Mouse (Mus musculus): ENCODE measurements around the gene Hs6st2. TPM values are rescaled to one million over a fixed set of nuclear protein-coding genes. Genes with fewer than 3 reads are reported as not detected.

Hs6st2 gene
- polyA plus RNA-seq (2021), result 131 TPM

GRCm38 (mm10) chrX:51681756-51682155 is at the start of gene Hs6st2:
Hs6st2 (minus strand) TSS chrX:51681856.
- POLR2A ChIA-PET, result no interaction called here

GRCm38 (mm10) chrX:51714086-51714745 is 32.6 kb upstream of the Hs6st2 start:
- in situ Hi-C loops (cut with MboI; ENCODE audit: low pct_unique_long_range_greater_than_20kb), result no loop called here
- no peak for DNase-seq (ENCODE audit: low read depth, low spot score)
- H3K27me3 ChIP-seq, result peaks cover 31% of the 10 kb centered on the region
- ChIA-PET CTCF (no interaction called here), POLR2A (no interaction called here)
- no peak for TF ChIP-seq CTCF (IDR thresholded peaks at IDR 0.05)
- ATAC-seq, result no peak

More at GRCm38 (mm10) chrX:51681756-51682155, at the start of gene Hs6st2:
- peaks cover 17% of the 10 kb centered on the region for H3K27me3 ChIP-seq
- DNase-seq (ENCODE audit: low read depth, low spot score) (no peak), ATAC-seq (no peak)
- in situ Hi-C loops (cut with MboI; ENCODE audit: low pct_unique_long_range_greater_than_20kb), result no loop called here
- TF ChIP-seq CTCF (IDR thresholded peaks at IDR 0.05), result no peak
- CTCF ChIA-PET, result interaction anchor here (1.3 kb wide), 1 partner anchor 10 kb away, joined by 3 read pairs; no protein-coding TSS in a partner anchor

GRCm38 (mm10) chrX:51712996-51713395 is 31.3 kb upstream of the Hs6st2 start:
- POLR2A ChIA-PET, result interaction anchor here (0.6 kb wide), 1 partner anchor 24 kb away, joined by 3 read pairs; no protein-coding TSS in a partner anchor
- in situ Hi-C loops (cut with MboI; ENCODE audit: low pct_unique_long_range_greater_than_20kb), result no loop called here

GRCm38 (mm10) chrX:51702823-51703222 is 21.2 kb upstream of the Hs6st2 start:
- no peak for DNase-seq (ENCODE audit: low read depth, low spot score)
- POLR2A ChIA-PET, result no interaction called here
- TF ChIP-seq CTCF (IDR thresholded peaks at IDR 0.05), result no peak

More at GRCm38 (mm10) chrX:51712996-51713395, 31.3 kb upstream of the Hs6st2 start:
- no peak for TF ChIP-seq CTCF (IDR thresholded peaks at IDR 0.05)
- H3K27me3 ChIP-seq, result peaks cover 28% of the 10 kb centered on the region
- ATAC-seq (no peak), DNase-seq (ENCODE audit: low read depth, low spot score) (no peak)
- CTCF ChIA-PET, result no interaction called here

GRCm38 (mm10) chrX:51699079-51699478 is 17.4 kb upstream of the Hs6st2 start:
- H3K27me3 ChIP-seq, result peaks cover 34% of the 10 kb centered on the region
- DNase-seq (ENCODE audit: low read depth, low spot score) (no peak), ATAC-seq (no peak)
- no peak for TF ChIP-seq CTCF (IDR thresholded peaks at IDR 0.05)
- ChIA-PET CTCF (no interaction called here), POLR2A (no interaction called here)
- in situ Hi-C loops (cut with MboI; ENCODE audit: low pct_unique_long_range_greater_than_20kb), result no loop called here

More at GRCm38 (mm10) chrX:51702823-51703222, 21.2 kb upstream of the Hs6st2 start:
- CTCF ChIA-PET, result interaction anchor here (0.6 to 1.4 kb wide), 3 partner anchors 13 to 35 kb away, joined by 3 read pairs; no protein-coding TSS in a partner anchor
- peaks cover 38% of the 10 kb centered on the region for H3K27me3 ChIP-seq
- ATAC-seq, result peak; percentile 65
- in situ Hi-C loops (cut with MboI; ENCODE audit: low pct_unique_long_range_greater_than_20kb), result loop anchor here (10.0 kb wide), 2 partner anchors 198 to 298 kb away; no protein-coding TSS in a partner anchor

GRCm38 (mm10) chrX:51686048-51686949 is 4.6 kb upstream of the Hs6st2 start:
- DNase-seq (ENCODE audit: low read depth, low spot score) (no peak), ATAC-seq (no peak)
- ChIA-PET CTCF (interaction anchor here (1.0 to 1.3 kb wide), 2 partner anchors 9 to 17 kb away, joined by 3 read pairs; no protein-coding TSS in a partner anchor), POLR2A (no interaction called here)
- H3K27me3 ChIP-seq, result peaks cover 16% of the 10 kb centered on the region
- in situ Hi-C loops (cut with MboI; ENCODE audit: low pct_unique_long_range_greater_than_20kb), result no loop called here
- TF ChIP-seq CTCF (IDR thresholded peaks at IDR 0.05), result no peak

- POLR2A ChIA-PET, result no interaction called here
These were observed 2.8 kb upstream of the Hs6st2 start for GRCm38 (mm10) chrX:51684336-51685056.

GRCm38 (mm10) chrX:51681170-51681667 is 437 bp downstream of the Hs6st2 start:
- in situ Hi-C loops (cut with MboI; ENCODE audit: low pct_unique_long_range_greater_than_20kb), result no loop called here
- H3K27me3 ChIP-seq, result peaks cover 22% of the 10 kb centered on the region
- ChIA-PET POLR2A (interaction anchor here (0.7 kb wide), 1 partner anchor 280 kb away, joined by 3 read pairs; no protein-coding TSS in a partner anchor), CTCF (no interaction called here)
- no peak for TF ChIP-seq CTCF (IDR thresholded peaks at IDR 0.05)
- ATAC-seq (peak; percentile 58), DNase-seq (ENCODE audit: low read depth, low spot score) (no peak)

More at GRCm38 (mm10) chrX:51684336-51685056, 2.8 kb upstream of the Hs6st2 start:
- peaks cover 16% of the 10 kb centered on the region for H3K27me3 ChIP-seq
- ATAC-seq (no peak), DNase-seq (ENCODE audit: low read depth, low spot score) (no peak)
- in situ Hi-C loops (cut with MboI; ENCODE audit: low pct_unique_long_range_greater_than_20kb), result no loop called here
- CTCF ChIA-PET, result no interaction called here
- TF ChIP-seq CTCF (IDR thresholded peaks at IDR 0.05), result no peak

GRCm38 (mm10) chrX:51680428-51681169 is 1.1 kb downstream of the Hs6st2 start:
- no peak for TF ChIP-seq CTCF (IDR thresholded peaks at IDR 0.05)
- POLR2A ChIA-PET, result interaction anchor here (0.7 kb wide), 1 partner anchor 280 kb away, joined by 3 read pairs; no protein-coding TSS in a partner anchor
- H3K27me3 ChIP-seq, result peaks cover 22% of the 10 kb centered on the region
- DNase-seq (ENCODE audit: low read depth, low spot score) (no peak), ATAC-seq (peak; percentile 61)
- CTCF ChIA-PET, result no interaction called here
- in situ Hi-C loops (cut with MboI; ENCODE audit: low pct_unique_long_range_greater_than_20kb), result no loop called here

All from Patski (cell line).